Mouse (Mus musculus) C2C12 (cell line): ENCODE results near the gene Cdk17.

Experiments used
- CEBPB ChIP-seq: IDR thresholded peaks from one replicate; pipeline ENCODE4 v1.6.1; 2011; ENCODE audit warnings: low read depth, mild to moderate bottlenecking, control low read depth, moderate library complexity
- CTCF ChIP-seq: IDR thresholded peaks from one replicate; pipeline ENCODE4 v1.5.1; 2011; ENCODE audit not compliant: control insufficient read depth, insufficient read depth, insufficient read length
- FOSL1 ChIP-seq: IDR thresholded peaks from one replicate; pipeline ENCODE4 v1.8.0; 2011; ENCODE audit warnings: mild to moderate bottlenecking, low read length; ENCODE audit not compliant: poor library complexity, insufficient read depth, severe bottlenecking
- MAX ChIP-seq: IDR thresholded peaks from one replicate; pipeline ENCODE4 v1.6.1; 2011; ENCODE audit warnings: mild to moderate bottlenecking, control low read depth

GRCm38 (mm10) chr10:93151775-93152174 lies 8.9 kb upstream of the Cdk17 start:
- TF ChIP-seq CTCF (no peak), CEBPB (peak; percentile 10), MAX (no peak), FOSL1 (no peak)
